Mouse (Mus musculus): ENCODE measurements around the gene Ern1. TPM values are rescaled to one million over a fixed set of nuclear protein-coding genes. Genes with fewer than 3 reads are reported as not detected.

Gene Ern1
- polyA plus RNA-seq, 1 experiment from 2014 or later: 5.4 TPM

DNA sequence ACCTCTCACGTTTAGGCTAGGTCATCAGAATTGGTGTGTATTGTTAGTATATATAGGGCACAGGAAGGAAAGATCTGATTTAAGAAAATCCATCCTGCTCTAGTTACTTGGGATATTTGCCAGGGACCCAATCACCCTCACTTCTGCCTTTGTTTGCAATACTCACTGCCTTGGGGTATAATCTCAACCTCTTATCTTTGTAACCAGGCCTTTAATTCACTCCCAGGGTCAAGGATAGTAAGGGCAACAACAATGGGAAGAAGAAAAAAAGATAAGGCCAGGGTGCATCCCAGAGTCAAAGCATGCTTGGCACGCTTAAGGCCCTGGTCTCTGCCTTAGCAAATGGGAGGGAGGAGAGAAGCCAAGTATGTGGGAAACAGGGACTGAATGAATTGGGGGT is 69.8 kb downstream of the Ern1 start:
- ATAC-seq (no peak), DNase-seq (ENCODE audit: low spot score) (no peak)
- H3K4me2 ChIP-seq (replicated peaks; ENCODE audit: low read depth, low read length): no peak overlapping the region
- no peak overlapping the region for H3K9ac ChIP-seq (replicated peaks; ENCODE audit: low read depth)
- H3K4me1 ChIP-seq (ENCODE audit: insufficient read depth, low read depth, low read length): no peaks in the 10 kb centered on the region; the same call in 1 of the 2 replicates
- no peaks in the 10 kb centered on the region for H3K27me3 ChIP-seq (replicated peaks; ENCODE audit: insufficient read depth, low read length)
- 78% methylated on average over 2 of the region's 2 CpGs for WGBS
- no peaks in the 10 kb centered on the region for H3K9me3 ChIP-seq (ENCODE audit: low read length)
- no peak for TF ChIP-seq CTCF (IDR thresholded peaks at IDR 0.05)
- no peak for TF ChIP-seq EP300 (IDR thresholded peaks at IDR 0.05)
- H3K4me3 ChIP-seq (ENCODE audit: low read depth, low read length): no peak overlapping the region
- H3K27ac ChIP-seq (ENCODE audit: low read length): no peak overlapping the region
- 0 out of 2 replicates have a peak, but pooled peaks cover 8% of the 10 kb centered on the region for H3K36me3 ChIP-seq (ENCODE audit: insufficient read depth, low read length)

- 74% methylated on average over 3 of the region's 3 CpGs for WGBS
- H3K36me3 ChIP-seq (ENCODE audit: insufficient read depth, low read length): peaks cover 5% of the 10 kb centered on the region; the same call in 1 of the 2 replicates
- DNase-seq (ENCODE audit: low spot score) (no peak), ATAC-seq (no peak)
- TF ChIP-seq EP300 (IDR thresholded peaks at IDR 0.05): no peak
- TF ChIP-seq CTCF (IDR thresholded peaks at IDR 0.05): no peak
- no peak overlapping the region for H3K4me3 ChIP-seq (ENCODE audit: low read depth, low read length)
- H3K27ac ChIP-seq (ENCODE audit: low read length): no peak overlapping the region
- no peaks in the 10 kb centered on the region; the same call in 1 of the 2 replicates for H3K4me1 ChIP-seq (ENCODE audit: insufficient read depth, low read depth, low read length)
- no peaks in the 10 kb centered on the region for H3K27me3 ChIP-seq (replicated peaks; ENCODE audit: insufficient read depth, low read length)
- no peaks in the 10 kb centered on the region for H3K9me3 ChIP-seq (ENCODE audit: low read length)
- H3K4me2 ChIP-seq (replicated peaks; ENCODE audit: low read depth, low read length): no peak overlapping the region
- H3K9ac ChIP-seq (replicated peaks; ENCODE audit: low read depth): no peak overlapping the region
These were observed 71.3 kb downstream of the Ern1 start for GRCm38 (mm10) chr11:106416331-106416730.

- TF ChIP-seq CTCF (IDR thresholded peaks at IDR 0.05) (no peak), EP300 (IDR thresholded peaks at IDR 0.05) (no peak)
- ATAC-seq: no peak
- Histone ChIP-seq H3K4me3 (ENCODE audit: low read depth, low read length) (no peak overlapping the region), H3K4me1 (ENCODE audit: insufficient read depth, low read depth, low read length) (no peaks in the 10 kb centered on the region), H3K27ac (ENCODE audit: low read length) (no peak overlapping the region), H3K9me3 (ENCODE audit: low read length) (no peaks in the 10 kb centered on the region), H3K4me2 (replicated peaks; ENCODE audit: low read depth, low read length) (no peak overlapping the region), H3K36me3 (ENCODE audit: insufficient read depth, low read length) (peaks cover 15% of the 10 kb centered on the region; the same call in 1 of the 2 replicates), H3K9ac (replicated peaks; ENCODE audit: low read depth) (no peak overlapping the region), H3K27me3 (replicated peaks; ENCODE audit: insufficient read depth, low read length) (no peaks in the 10 kb centered on the region)
- no peak for DNase-seq (ENCODE audit: low spot score)
- WGBS: 67% methylated on average over 3 of the region's 3 CpGs
These were observed 74.9 kb downstream of the Ern1 start for GRCm38 (mm10) chr11:106412641-106413360.

DNA sequence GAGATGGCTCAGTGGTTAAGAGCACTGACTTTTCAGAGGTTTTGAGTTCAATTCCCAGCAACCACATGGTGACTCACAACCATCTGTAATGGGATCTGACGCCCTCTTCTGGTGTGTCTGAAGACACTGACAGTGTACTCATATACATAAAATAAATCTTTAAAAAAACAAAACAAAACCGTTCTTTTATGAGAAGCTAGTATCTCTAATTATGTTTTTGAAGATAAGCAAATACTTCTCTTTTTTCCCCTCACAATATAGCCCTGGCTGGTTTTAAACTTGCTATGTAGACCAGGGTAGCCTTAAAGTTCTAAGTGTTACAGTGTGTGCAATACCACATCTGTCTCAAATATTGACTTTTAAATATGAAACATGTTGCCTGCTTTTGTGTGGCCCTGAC is 76.5 kb downstream of the Ern1 start:
- Histone ChIP-seq H3K36me3 (ENCODE audit: insufficient read depth, low read length) (peaks cover 15% of the 10 kb centered on the region), H3K4me1 (ENCODE audit: insufficient read depth, low read depth, low read length) (no peaks in the 10 kb centered on the region), H3K27ac (ENCODE audit: low read length) (no peak overlapping the region), H3K4me2 (replicated peaks; ENCODE audit: low read depth, low read length) (no peak overlapping the region), H3K4me3 (ENCODE audit: low read depth, low read length) (no peak overlapping the region), H3K9me3 (ENCODE audit: low read length) (no peaks in the 10 kb centered on the region), H3K9ac (replicated peaks; ENCODE audit: low read depth) (no peak overlapping the region), H3K27me3 (replicated peaks; ENCODE audit: insufficient read depth, low read length) (no peaks in the 10 kb centered on the region)
- TF ChIP-seq EP300 (IDR thresholded peaks at IDR 0.05) (no peak), CTCF (IDR thresholded peaks at IDR 0.05) (no peak)
- DNase-seq (ENCODE audit: low spot score) (no peak), ATAC-seq (no peak)
- 70% methylated on average over 2 of the region's 2 CpGs for WGBS

- 64% methylated on average over 3 of the region's 3 CpGs for WGBS
- H3K36me3 ChIP-seq (ENCODE audit: insufficient read depth, low read length): peaks cover 20% of the 10 kb centered on the region
- TF ChIP-seq EP300 (IDR thresholded peaks at IDR 0.05) (no peak), CTCF (IDR thresholded peaks at IDR 0.05) (no peak)
- H3K9ac ChIP-seq (replicated peaks; ENCODE audit: low read depth): no peak overlapping the region
- H3K4me2 ChIP-seq (replicated peaks; ENCODE audit: low read depth, low read length): no peak overlapping the region
- no peak overlapping the region for H3K4me3 ChIP-seq (ENCODE audit: low read depth, low read length)
- H3K9me3 ChIP-seq (ENCODE audit: low read length): no peaks in the 10 kb centered on the region
- H3K4me1 ChIP-seq (ENCODE audit: insufficient read depth, low read depth, low read length): no peaks in the 10 kb centered on the region
- no peak for ATAC-seq
- H3K27ac ChIP-seq (ENCODE audit: low read length): no peak overlapping the region
- DNase-seq (ENCODE audit: low spot score): no peak
- no peaks in the 10 kb centered on the region for H3K27me3 ChIP-seq (replicated peaks; ENCODE audit: insufficient read depth, low read length)
These were observed 77.1 kb downstream of the Ern1 start for GRCm38 (mm10) chr11:106410507-106410906.

DNA sequence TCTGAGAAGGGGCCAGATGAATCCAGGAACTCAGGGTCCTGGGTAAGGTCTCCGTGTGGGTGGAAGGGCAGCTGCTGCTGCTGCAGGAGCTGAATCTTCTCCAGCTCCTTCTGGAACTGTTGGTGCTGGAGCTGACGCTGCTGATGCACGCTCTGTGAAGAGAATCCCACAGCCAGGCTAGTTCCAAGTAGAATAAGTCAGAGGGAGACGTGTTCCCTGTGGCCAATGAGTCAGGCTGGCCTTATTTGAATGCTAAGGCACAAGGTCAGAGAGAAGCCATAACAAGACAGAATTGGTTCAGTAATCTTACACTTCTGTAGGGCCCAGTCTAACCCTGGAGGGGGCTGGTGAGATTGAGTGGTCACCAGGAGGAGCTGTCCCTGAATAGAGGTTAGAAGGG is 77.6 kb downstream of the Ern1 start:
- TF ChIP-seq CTCF (IDR thresholded peaks at IDR 0.05): no peak
- H3K4me3 ChIP-seq (ENCODE audit: low read depth, low read length): no peak overlapping the region
- DNase-seq (ENCODE audit: low spot score): no peak
- H3K4me1 ChIP-seq (ENCODE audit: insufficient read depth, low read depth, low read length): no peaks in the 10 kb centered on the region
- no peak overlapping the region for H3K27ac ChIP-seq (ENCODE audit: low read length)
- H3K36me3 ChIP-seq (ENCODE audit: insufficient read depth, low read length): peaks cover 23% of the 10 kb centered on the region
- H3K27me3 ChIP-seq (replicated peaks; ENCODE audit: insufficient read depth, low read length): no peaks in the 10 kb centered on the region
- no peak for ATAC-seq
- H3K4me2 ChIP-seq (replicated peaks; ENCODE audit: low read depth, low read length): no peak overlapping the region
- no peaks in the 10 kb centered on the region for H3K9me3 ChIP-seq (ENCODE audit: low read length)
- H3K9ac ChIP-seq (replicated peaks; ENCODE audit: low read depth): no peak overlapping the region
- WGBS: 72% methylated on average over 4 of the region's 4 CpGs
